26 mouse cellular contexts compared by ENCODE assay signal in genomic region chr12:104470646-104471045, GRCm38 (mm10). TPM values are rescaled to one million over a fixed set of nuclear protein-coding genes. Genes with fewer than 3 reads are reported as not detected.
A peak's percentile ranks its signal among the peaks of the same experiment; 100 is the strongest.
DNase-seq lines count a peak whose midpoint lies in the region; ATAC-seq lines count a peak whose summit lies in the region.
"Had no signal": no experiment of that assay in that cellular context is flagged by ENCODE, and none has a peak within 500 bp of the region (broad histone marks: within the 10 kb centered on the region; RNA-seq: fewer than 3 reads in every experiment).

No protein-coding gene starts in this region.

- no peak overlapping the region for H3K4me2 ChIP-seq in midbrain, embryonic 13.5 days (replicated peaks)
- H3K4me2 ChIP-seq in embryonic facial prominence, embryonic 12.5 days (replicated peaks) = peak overlapping the region; percentile 92

- H3K27me3 ChIP-seq in midbrain, embryonic 10.5 days (ENCODE audit: low read depth, poor library complexity, severe bottlenecking) = peaks cover 100% of the 10 kb centered on the region
- peaks cover 96% of the 10 kb centered on the region for H3K27me3 ChIP-seq in midbrain, embryonic 13.5 days
- peaks cover 37% of the 10 kb centered on the region for H3K27me3 ChIP-seq in embryonic facial prominence, embryonic 12.5 days
- peaks cover 81% of the 10 kb centered on the region for H3K27me3 ChIP-seq in limb, embryonic 10.5 days (ENCODE audit: low read depth, poor library complexity, severe bottlenecking)

- no peak for ATAC-seq in midbrain, embryonic 13.5 days
- ATAC-seq in embryonic facial prominence, embryonic 12.5 days (ENCODE audit: insufficient number of reproducible peaks, insufficient read depth, low FRiP score, low TSS enrichment) = no peak
- ATAC-seq: forebrain, embryonic 13.5 days; hindbrain, postnatal 0 days; intestine, embryonic 16.5 days; midbrain, embryonic 16.5 days; Patski had no signal

- no peak overlapping the region for H3K4me3 ChIP-seq in midbrain, embryonic 10.5 days
- no peak overlapping the region for H3K4me3 ChIP-seq in midbrain, embryonic 13.5 days (replicated peaks)
- peak overlapping the region; percentile 69 for H3K4me3 ChIP-seq in embryonic facial prominence, embryonic 12.5 days
- H3K4me3 ChIP-seq in limb, embryonic 10.5 days = peak overlapping the region; percentile 80
- H3K4me3 ChIP-seq: heart, adult 2 months; left cerebral cortex, adult 2 months; myocyte had no signal

- DNase-seq in midbrain, embryonic 10.5 days (ENCODE audit: low spot score) = peak; percentile 39
- DNase-seq in limb, embryonic 10.5 days (ENCODE audit: low spot score) = no peak
- DNase-seq in retina, embryonic 14.5 days (ENCODE audit: low spot score) = peak; percentile 13
- DNase-seq in kidney, adult 11 months = no peak
- DNase-seq in thymus, postnatal 14 days = no peak
- DNase-seq: cerebellum, adult 11-12 months; gastrocnemius, postnatal 36 days; layer of hippocampus, adult 9-11 months; left cerebral cortex, postnatal 4 days; right cerebral cortex, postnatal 14 days had no signal

- no peaks in the 10 kb centered on the region for H3K9me3 ChIP-seq in midbrain, embryonic 10.5 days (replicated peaks)
- H3K9me3 ChIP-seq in midbrain, embryonic 13.5 days = no peaks in the 10 kb centered on the region
- H3K9me3 ChIP-seq in embryonic facial prominence, embryonic 12.5 days = no peaks in the 10 kb centered on the region
- H3K9me3 ChIP-seq in limb, embryonic 10.5 days (replicated peaks) = no peaks in the 10 kb centered on the region
- H3K9me3 ChIP-seq: forebrain, embryonic 13.5 days; kidney, embryonic 15.5 days had no signal

- WGBS in midbrain, embryonic 10.5 days = 3% methylated on average over 6 of the region's 6 CpGs
- 3% methylated on average over 6 of the region's 6 CpGs for WGBS in midbrain, embryonic 13.5 days
- 22% methylated on average over 6 of the region's 6 CpGs for WGBS in embryonic facial prominence, embryonic 12.5 days
- WGBS in limb, embryonic 10.5 days = 9% methylated on average over 6 of the region's 6 CpGs

- H3K4me1 ChIP-seq in midbrain, embryonic 10.5 days = peaks cover 77% of the 10 kb centered on the region
- H3K4me1 ChIP-seq in midbrain, embryonic 13.5 days (replicated peaks) = peaks cover 48% of the 10 kb centered on the region
- peaks cover 27% of the 10 kb centered on the region for H3K4me1 ChIP-seq in embryonic facial prominence, embryonic 12.5 days
- peaks cover 91% of the 10 kb centered on the region for H3K4me1 ChIP-seq in limb, embryonic 10.5 days

- H3K9ac ChIP-seq in midbrain, embryonic 13.5 days (replicated peaks) = no peak overlapping the region
- H3K9ac ChIP-seq in embryonic facial prominence, embryonic 12.5 days = peak overlapping the region; percentile 92
- H3K9ac ChIP-seq: forebrain, embryonic 13.5 days; kidney, embryonic 15.5 days; liver, embryonic 14.5 days; lung, embryonic 14.5 days had no signal

- no peak overlapping the region for H3K27ac ChIP-seq in midbrain, embryonic 10.5 days (replicated peaks)
- no peak overlapping the region for H3K27ac ChIP-seq in midbrain, embryonic 13.5 days
- H3K27ac ChIP-seq in embryonic facial prominence, embryonic 12.5 days = peak overlapping the region; percentile 96
- H3K27ac ChIP-seq in limb, embryonic 10.5 days = peak overlapping the region; percentile 94
- H3K27ac ChIP-seq: forebrain, embryonic 13.5 days; heart, adult 2 months; hindbrain, postnatal 0 days; kidney, embryonic 15.5 days; left cerebral cortex, adult 2 months; liver, embryonic 14.5 days had no signal

- H3K36me3 ChIP-seq in midbrain, embryonic 10.5 days = no peaks in the 10 kb centered on the region
- no peaks in the 10 kb centered on the region for H3K36me3 ChIP-seq in midbrain, embryonic 13.5 days
- H3K36me3 ChIP-seq in embryonic facial prominence, embryonic 12.5 days = no peaks in the 10 kb centered on the region
- peaks cover 20% of the 10 kb centered on the region for H3K36me3 ChIP-seq in limb, embryonic 10.5 days
- H3K36me3 ChIP-seq: kidney, embryonic 15.5 days had no signal

RNA-seq across cellular contexts. Expression of gene Gsc, which starts 2.5 kb away (rescaled TPM):
- polyA plus RNA-seq in midbrain, embryonic 10.5 days (2016; fragmentation: Nextera tagmentation; extraction: Ambion mirVana) = 0.24 and 0.27 TPM in 2 replicates
- polyA plus RNA-seq in midbrain, embryonic 13.5 days (2015; fragmentation: Nextera tagmentation; extraction: Ambion mirVana) = 0.32 TPM in 1 of 2 replicates, not detected in the other
- 47.2 and 64.8 TPM in 2 replicates for polyA plus RNA-seq in embryonic facial prominence, embryonic 12.5 days (2016; fragmentation: Nextera tagmentation; extraction: Ambion mirVana)
- polyA plus RNA-seq in limb, embryonic 10.5 days (2016; fragmentation: Nextera tagmentation; extraction: Ambion mirVana) = 20.1 and 34.2 TPM in 2 replicates
- polyA plus RNA-seq: cortical plate, adult 2 months; forebrain, embryonic 13.5 days; heart, embryonic 14.5 days; hindbrain, postnatal 0 days; kidney, embryonic 15.5 days; lung, embryonic 14.5 days; myocyte; neural tube, embryonic 14.5 days had no signal

Comparison
In these comparisons a context has a peak if more than half of its experiments do, and no peak if none do; other contexts are left out.
1. DNase-seq: peak in midbrain, embryonic 10.5 days (single experiment) and retina, embryonic 14.5 days (single experiment); none in limb, embryonic 10.5 days (single experiment), kidney, adult 11 months (single experiment) and thymus, postnatal 14 days (single experiment).
2. H3K27ac ChIP-seq: peak in embryonic facial prominence, embryonic 12.5 days (single experiment) and limb, embryonic 10.5 days (single experiment); none in midbrain, embryonic 10.5 days (single experiment) and midbrain, embryonic 13.5 days (single experiment).
3. H3K4me3 ChIP-seq: peak in embryonic facial prominence, embryonic 12.5 days (single experiment) and limb, embryonic 10.5 days (single experiment); none in midbrain, embryonic 10.5 days (single experiment) and midbrain, embryonic 13.5 days (single experiment).
4. RNA of gene Gsc, which starts 2.5 kb away (polyA plus RNA-seq): 47.2 to 64.8 TPM in embryonic facial prominence, embryonic 12.5 days and 20.1 to 34.2 TPM in limb, embryonic 10.5 days; 0.32 TPM in midbrain, embryonic 13.5 days and 0.24 to 0.27 TPM in midbrain, embryonic 10.5 days; every median in the first group is over 10 times any median in the second.